Mouse (Mus musculus): ENCODE data around the gene Hadh. TPM values are rescaled to one million over a fixed set of nuclear protein-coding genes. Genes with fewer than 3 reads are reported as not detected.

The Hadh gene
- total and polyA plus RNA-seq, 3 experiments, result 42.3 to 73.4 (median 46.9) TPM

GRCm38 (mm10) chr3:131299908-131300307, 28.0 kb upstream of the Hadh start:
- H3K9ac ChIP-seq (ENCODE audit: insufficient read depth, low read depth), result no peak overlapping the region

GRCm38 (mm10) chr3:131299078-131299477, 27.2 kb upstream of the Hadh start:
- Histone ChIP-seq H3K4me3 (replicated peaks in 1 of 3; ENCODE audit: low read depth in 2 of 3, low read length in 2 of 3, poor library complexity in 1 of 3) (no peak overlapping the region), H3K36me3 (replicated peaks in 1 of 2; ENCODE audit: control insufficient read depth in 1 of 2, insufficient read depth in 1 of 2, low read length in 1 of 2) (no peaks in the 10 kb centered on the region), H3K9ac (ENCODE audit: insufficient read depth, low read depth) (no peak overlapping the region), H3K4me1 (ENCODE audit: control insufficient read depth in 1 of 2, insufficient read depth in 2 of 2) (peaks cover 29 to 60% of the 10 kb centered on the region in 2 experiments), H3K9me3 (replicated peaks; ENCODE audit: low read length) (no peaks in the 10 kb centered on the region), H3K79me2 (replicated peaks; ENCODE audit: control insufficient read depth, extremely low read depth, insufficient read depth, poor library complexity, severe bottlenecking) (no peaks in the 10 kb centered on the region), H3K27me3 (replicated peaks) (no peaks in the 10 kb centered on the region), H3K27ac (ENCODE audit: insufficient read depth, low read depth) (no peak overlapping the region), H3K4me2 (ENCODE audit: insufficient read depth, low read depth, poor library complexity, severe bottlenecking) (no peak overlapping the region)
- dilution Hi-C loops (cut with MboI; ENCODE audit: extremely low pct_ligation_motif_present, extremely low pct_unique_long_range_greater_than_20kb, low sequenced_read_pairs) (no loop called here), in situ Hi-C loops (cut with MboI; ENCODE audit: low pct_ligation_motif_present, low pct_unique_long_range_greater_than_20kb, low sequenced_read_pairs) (no loop called here)
- no peak for TF ChIP-seq BHLHE40 (IDR thresholded peaks at IDR 0.05; ENCODE audit: low read depth, low read length)
- no peak for TF ChIP-seq SIN3A (IDR thresholded peaks at IDR 0.05; ENCODE audit: low read length)
- TF ChIP-seq POLR2A (IDR thresholded peaks at IDR 0.05; ENCODE audit: low read depth, low read length), result no peak
- no peak for TF ChIP-seq MAX (IDR thresholded peaks at IDR 0.05; ENCODE audit: low read length)
- TF ChIP-seq ZMIZ1 (IDR thresholded peaks at IDR 0.05; ENCODE audit: low read depth, low read length), result no peak
- no peak for TF ChIP-seq ELF1 (IDR thresholded peaks at IDR 0.05; ENCODE audit: low read depth, low read length)
- no peak for TF ChIP-seq NELFE (IDR thresholded peaks at IDR 0.05; ENCODE audit: low read depth, low read length)
- no peak for TF ChIP-seq ZKSCAN1 (IDR thresholded peaks at IDR 0.05; ENCODE audit: borderline replicate concordance, low read depth, low read length)
- TF ChIP-seq POLR2AphosphoS2 (IDR thresholded peaks at IDR 0.05; ENCODE audit: low read depth, low read length), result no peak
- TF ChIP-seq HCFC1 (IDR thresholded peaks at IDR 0.05; ENCODE audit: low read depth, low read length), result no peak
- TF ChIP-seq JUN (IDR thresholded peaks at IDR 0.05; ENCODE audit: insufficient read depth, low read depth, low read length), result no peak
- TF ChIP-seq CHD1 (IDR thresholded peaks at IDR 0.05; ENCODE audit: low read depth, low read length), result no peak
- no peak for DNase-seq (ENCODE audit: extremely low read depth)

More at GRCm38 (mm10) chr3:131299908-131300307, 28.0 kb upstream of the Hadh start:
- dilution Hi-C loops (cut with MboI; ENCODE audit: extremely low pct_ligation_motif_present, extremely low pct_unique_long_range_greater_than_20kb, low sequenced_read_pairs), result no loop called here
- DNase-seq (ENCODE audit: extremely low read depth), result peak; percentile 76
- Histone ChIP-seq H3K4me3 (replicated peaks in 1 of 3; ENCODE audit: low read depth in 2 of 3, low read length in 2 of 3, poor library complexity in 1 of 3) (no peak overlapping the region), H3K27me3 (replicated peaks) (no peaks in the 10 kb centered on the region), H3K36me3 (replicated peaks in 1 of 2; ENCODE audit: control insufficient read depth in 1 of 2, insufficient read depth in 1 of 2, low read length in 1 of 2) (no peaks in the 10 kb centered on the region), H3K4me1 (ENCODE audit: control insufficient read depth in 1 of 2, insufficient read depth in 2 of 2) (peaks cover 29 to 52% of the 10 kb centered on the region in 2 experiments), H3K4me2 (ENCODE audit: insufficient read depth, low read depth, poor library complexity, severe bottlenecking) (no peak overlapping the region), H3K27ac (ENCODE audit: insufficient read depth, low read depth) (no peak overlapping the region), H3K79me2 (replicated peaks; ENCODE audit: control insufficient read depth, extremely low read depth, insufficient read depth, poor library complexity, severe bottlenecking) (no peaks in the 10 kb centered on the region), H3K9me3 (replicated peaks; ENCODE audit: low read length) (no peaks in the 10 kb centered on the region)
- TF ChIP-seq KAT2A (IDR thresholded peaks at IDR 0.05; ENCODE audit: insufficient replicate concordance, low read length) (no peak), NRF1 (IDR thresholded peaks at IDR 0.05; ENCODE audit: low read depth, low read length) (no peak), GABPA (IDR thresholded peaks at IDR 0.05; ENCODE audit: insufficient replicate concordance, low read depth, low read length) (no peak), MXI1 (IDR thresholded peaks at IDR 0.05; ENCODE audit: low read depth, low read length) (no peak), ETS1 (conservative IDR thresholded peaks at IDR 0.05; ENCODE audit: low read depth, low read length) (no peak), SMC3 (IDR thresholded peaks at IDR 0.05; ENCODE audit: low read depth, low read length) (peak; percentile 48), UBTF (IDR thresholded peaks at IDR 0.05; ENCODE audit: low read depth, low read length) (no peak), RAD21 (IDR thresholded peaks at IDR 0.05; ENCODE audit: low read depth, low read length) (peak; percentile 66), JUN (IDR thresholded peaks at IDR 0.05; ENCODE audit: insufficient read depth, low read depth, low read length) (no peak), ZMIZ1 (IDR thresholded peaks at IDR 0.05; ENCODE audit: low read depth, low read length) (no peak), NELFE (IDR thresholded peaks at IDR 0.05; ENCODE audit: low read depth, low read length) (no peak), IRF4 (IDR thresholded peaks at IDR 0.05; ENCODE audit: low read depth, low read length) (0 out of 2 replicates have a peak, but pooled peaks have one; percentile 22), CHD2 (IDR thresholded peaks at IDR 0.05; ENCODE audit: low read length) (no peak), CHD1 (IDR thresholded peaks at IDR 0.05; ENCODE audit: low read depth, low read length) (no peak), CTCF (conservative IDR thresholded peaks at IDR 0.05 in 1 of 2, IDR thresholded peaks at IDR 0.05 in 1 of 2; ENCODE audit: low read depth in 2 of 2, low read length in 2 of 2) (peak; percentile 74), JUND (conservative IDR thresholded peaks at IDR 0.05; ENCODE audit: low read depth, low read length) (no peak), POLR2A (IDR thresholded peaks at IDR 0.05; ENCODE audit: low read depth, low read length) (no peak), POLR2AphosphoS2 (IDR thresholded peaks at IDR 0.05; ENCODE audit: low read depth, low read length) (no peak), MEF2A (IDR thresholded peaks at IDR 0.05; ENCODE audit: borderline replicate concordance, low read depth, low read length) (no peak), USF1 (IDR thresholded peaks at IDR 0.05; ENCODE audit: low read depth, low read length) (no peak), SIN3A (IDR thresholded peaks at IDR 0.05; ENCODE audit: low read length) (no peak), TCF12 (IDR thresholded peaks at IDR 0.05; ENCODE audit: low read depth, low read length) (no peak), E2F4 (IDR thresholded peaks at IDR 0.05; ENCODE audit: insufficient replicate concordance, low read depth, low read length) (no peak), RCOR1 (conservative IDR thresholded peaks at IDR 0.05; ENCODE audit: low read depth, low read length) (no peak), ELF1 (IDR thresholded peaks at IDR 0.05; ENCODE audit: low read depth, low read length) (peak; percentile 88), USF2 (conservative IDR thresholded peaks at IDR 0.05; ENCODE audit: low read depth, low read length) (no peak), ZNF384 (IDR thresholded peaks at IDR 0.05; ENCODE audit: low read depth, low read length) (no peak), TBP (conservative IDR thresholded peaks at IDR 0.05; ENCODE audit: low read depth, low read length) (no peak), HCFC1 (IDR thresholded peaks at IDR 0.05; ENCODE audit: low read depth, low read length) (no peak), EP300 (IDR thresholded peaks at IDR 0.05; ENCODE audit: low read length) (no peak), BHLHE40 (IDR thresholded peaks at IDR 0.05; ENCODE audit: low read depth, low read length) (no peak), ZC3H11A (IDR thresholded peaks at IDR 0.05; ENCODE audit: low read depth, low read length) (no peak), MYC (IDR thresholded peaks at IDR 0.05; ENCODE audit: low read depth, low read length) (no peak), MAFK (IDR thresholded peaks at IDR 0.05; ENCODE audit: insufficient replicate concordance, low read length) (no peak), MAX (IDR thresholded peaks at IDR 0.05; ENCODE audit: low read length) (no peak), PAX5 (IDR thresholded peaks at IDR 0.05; ENCODE audit: low read length) (no peak), MAZ (IDR thresholded peaks at IDR 0.05; ENCODE audit: low read depth, low read length) (no peak), ZKSCAN1 (IDR thresholded peaks at IDR 0.05; ENCODE audit: borderline replicate concordance, low read depth, low read length) (no peak)
- in situ Hi-C loops (cut with MboI; ENCODE audit: low pct_ligation_motif_present, low pct_unique_long_range_greater_than_20kb, low sequenced_read_pairs), result loop anchor here (5.0 kb wide), 1 partner anchor 257 kb away; no protein-coding TSS in a partner anchor

Data from CH12.LX (cell line).